Mouse (Mus musculus) thymus, postnatal 4 days (tissue): ENCODE results near the gene Inpp4a.
A peak's percentile ranks its signal among the peaks of the same experiment; 100 is the strongest.

Experiments
- DNase-seq: peaks from one replicate; pipeline ENCODE4 v3.0.0; 2021

Inpp4a gene

GRCm38 (mm10) chr1:37427144-37427875 is 127.6 kb downstream of the Inpp4a start:
- no peak for DNase-seq

- DNase-seq: no peak
These were observed 129.2 kb downstream of the Inpp4a start for GRCm38 (mm10) chr1:37428911-37429310.

GRCm38 (mm10) chr1:37429366-37430296 is 130.0 kb downstream of the Inpp4a start, which contains the start of the genes Coa5 and Unc50:
Gene Coa5, minus strand, starts transcription at chr1:37430103.
Gene Unc50, plus strand, starts transcription at chr1:37430139.
- peak; percentile 91 for DNase-seq

- DNase-seq: no peak
These were observed 130.7 kb downstream of the Inpp4a start for GRCm38 (mm10) chr1:37430297-37430840.

- no peak for DNase-seq
These were observed 136.8 kb downstream of the Inpp4a start for GRCm38 (mm10) chr1:37436419-37436818.

GRCm38 (mm10) chr1:37442848-37443835 is 143.5 kb downstream of the Inpp4a start:
- DNase-seq: no peak

GRCm38 (mm10) chr1:37448361-37449095 is 148.9 kb downstream of the Inpp4a start:
- DNase-seq: peak; percentile 92

- DNase-seq: no peak
These were observed 151.6 kb downstream of the Inpp4a start for GRCm38 (mm10) chr1:37451270-37451669.

GRCm38 (mm10) chr1:37457546-37457945 is 157.9 kb downstream of the Inpp4a start:
- no peak for DNase-seq
